In the genomic region with DNA sequence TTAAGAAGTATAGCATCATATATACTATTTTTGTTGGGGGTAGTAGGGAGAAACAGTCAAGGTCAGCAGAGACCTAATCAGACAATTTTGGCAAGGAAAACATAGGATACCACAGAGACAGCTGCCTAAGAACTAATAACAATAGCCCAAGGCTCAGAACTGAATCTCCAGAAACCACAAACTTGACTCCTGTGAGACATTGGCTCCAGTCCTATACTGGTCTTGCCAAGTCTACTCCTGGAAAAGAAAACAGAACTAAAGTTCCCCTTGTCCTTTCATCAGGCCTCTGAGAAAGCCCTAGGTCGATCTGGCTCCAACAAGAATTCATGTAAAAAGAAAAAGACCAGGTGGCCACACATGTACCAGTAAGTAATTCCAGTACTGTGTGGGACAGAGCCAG, we compare ENCODE assay signal across 19 mouse cellular contexts.
DNase-seq lines count a peak whose midpoint lies in the region; ATAC-seq and TF ChIP-seq lines count a peak whose summit lies in the region.
"Had no signal": no experiment of that assay in that cellular context is flagged by ENCODE, and none has a peak within 500 bp of the region (broad histone marks: within the 10 kb centered on the region; RNA-seq: fewer than 3 reads in every experiment).

No protein-coding gene starts in this region.

- no peak overlapping the region for H3K9ac ChIP-seq in heart, embryonic 12.5 days
- H3K9ac ChIP-seq: intestine, embryonic 15.5 days; liver, embryonic 12.5 days; lung, embryonic 15.5 days; neural tube, embryonic 15.5 days had no signal

- no peak overlapping the region for H3K27ac ChIP-seq in heart, embryonic 12.5 days (ENCODE audit: poor library complexity, severe bottlenecking)
- H3K27ac ChIP-seq in embryonic fibroblast, embryonic 13.5 days (ENCODE audit: insufficient read depth, low read length), result peak overlapping the region; percentile 17; the same call in 1 of the 2 replicates
- H3K27ac ChIP-seq in hindbrain, embryonic 10.5 days, result no peak overlapping the region
- H3K27ac ChIP-seq: forebrain, embryonic 10.5 days; intestine, embryonic 15.5 days; liver, embryonic 12.5 days; lung, embryonic 15.5 days; neural tube, embryonic 15.5 days had no signal

- peaks cover 4% of the 10 kb centered on the region for H3K4me1 ChIP-seq in heart, embryonic 12.5 days (replicated peaks)
- H3K4me1 ChIP-seq in embryonic fibroblast, embryonic 13.5 days (ENCODE audit: control insufficient read depth, insufficient read depth, low read length), result peaks cover 6% of the 10 kb centered on the region
- H3K4me1 ChIP-seq in hindbrain, embryonic 10.5 days (replicated peaks), result peaks cover 16% of the 10 kb centered on the region
- H3K4me1 ChIP-seq: intestine, embryonic 15.5 days; liver, embryonic 12.5 days had no signal

- no peaks in the 10 kb centered on the region for H3K9me3 ChIP-seq in heart, embryonic 12.5 days (replicated peaks)
- H3K9me3 ChIP-seq in hindbrain, embryonic 10.5 days, result no peaks in the 10 kb centered on the region
- H3K9me3 ChIP-seq: forebrain, embryonic 10.5 days; intestine, embryonic 15.5 days; liver, embryonic 12.5 days; lung, embryonic 15.5 days; neural tube, embryonic 15.5 days had no signal

- ATAC-seq in heart, embryonic 12.5 days (ENCODE audit: insufficient number of reproducible peaks, low FRiP score), result no peak
- ATAC-seq: intestine, embryonic 15.5 days; liver, embryonic 12.5 days had no signal

- no peaks in the 10 kb centered on the region for H3K36me3 ChIP-seq in heart, embryonic 12.5 days
- no peaks in the 10 kb centered on the region for H3K36me3 ChIP-seq in hindbrain, embryonic 10.5 days
- H3K36me3 ChIP-seq: forebrain, embryonic 10.5 days; G1E; intestine, embryonic 15.5 days; liver, embryonic 12.5 days; lung, embryonic 15.5 days; neural tube, embryonic 15.5 days had no signal

- 26% methylated on average over 1 of the region's 1 CpGs for WGBS in heart, embryonic 12.5 days
- WGBS in hindbrain, embryonic 10.5 days, result 68% methylated on average over 1 of the region's 1 CpGs

- H3K4me2 ChIP-seq in heart, embryonic 12.5 days, result no peak overlapping the region
- H3K4me2 ChIP-seq: intestine, embryonic 15.5 days; liver, embryonic 12.5 days; lung, embryonic 15.5 days; neural tube, embryonic 15.5 days had no signal

- DNase-seq in heart, adult 18-20 months, result peak; percentile 47 to 66
- peak; percentile 49 for DNase-seq in lung, postnatal 36 days
- no peak for DNase-seq in lung, postnatal 10 days
- no peak for DNase-seq in layer of hippocampus, adult 8-10 months (ENCODE audit: low spot score in 2 of 2)
- DNase-seq in hindbrain, embryonic 10.5 days (ENCODE audit: low spot score), result no peak
- DNase-seq: adrenal gland, postnatal 14 days; cerebellum, postnatal 14 days; gastrocnemius, postnatal 36 days; kidney, postnatal 25 days; right cerebral cortex, postnatal 14 days; thymus, postnatal 36 days had no signal

- no peak for TF ChIP-seq POLR2A in embryonic fibroblast, embryonic 13.5 days (IDR thresholded peaks at IDR 0.05; ENCODE audit: low read depth, low read length)

- no peaks in the 10 kb centered on the region for H3K27me3 ChIP-seq in heart, embryonic 12.5 days (replicated peaks)
- H3K27me3 ChIP-seq in hindbrain, embryonic 10.5 days (ENCODE audit: insufficient read depth, poor library complexity, severe bottlenecking), result no peaks in the 10 kb centered on the region
- H3K27me3 ChIP-seq: intestine, embryonic 15.5 days; liver, embryonic 12.5 days; lung, embryonic 15.5 days; neural tube, embryonic 15.5 days had no signal

- TF ChIP-seq CTCF in embryonic fibroblast, embryonic 13.5 days (IDR thresholded peaks at IDR 0.05; ENCODE audit: borderline replicate concordance, insufficient read depth, low read length), result no peak

- H3K4me3 ChIP-seq in heart, embryonic 12.5 days, result no peak overlapping the region
- no peak overlapping the region for H3K4me3 ChIP-seq in embryonic fibroblast, embryonic 13.5 days (ENCODE audit: insufficient read depth, low read length)
- no peak overlapping the region for H3K4me3 ChIP-seq in hindbrain, embryonic 10.5 days
- H3K4me3 ChIP-seq: forebrain, embryonic 10.5 days; intestine, embryonic 15.5 days; liver, embryonic 12.5 days; lung, embryonic 15.5 days; neural tube, embryonic 15.5 days had no signal

Comparison
In these comparisons a context has a peak if more than half of its experiments do, and no peak if none do; other contexts are left out.
1. DNase-seq: peak in heart, adult 18-20 months (2 of 2) and lung, postnatal 36 days (single experiment); none in lung, postnatal 10 days (single experiment), layer of hippocampus, adult 8-10 months (0 of 2) and hindbrain, embryonic 10.5 days (single experiment).